Mouse (Mus musculus): Measurements from ENCODE around the gene Fut7. TPM values are rescaled to one million over a fixed set of nuclear protein-coding genes. Genes with fewer than 3 reads are reported as not detected.

Fut7 gene
- polyA plus RNA-seq, 1 experiment from 2014 or later = not detected

DNA sequence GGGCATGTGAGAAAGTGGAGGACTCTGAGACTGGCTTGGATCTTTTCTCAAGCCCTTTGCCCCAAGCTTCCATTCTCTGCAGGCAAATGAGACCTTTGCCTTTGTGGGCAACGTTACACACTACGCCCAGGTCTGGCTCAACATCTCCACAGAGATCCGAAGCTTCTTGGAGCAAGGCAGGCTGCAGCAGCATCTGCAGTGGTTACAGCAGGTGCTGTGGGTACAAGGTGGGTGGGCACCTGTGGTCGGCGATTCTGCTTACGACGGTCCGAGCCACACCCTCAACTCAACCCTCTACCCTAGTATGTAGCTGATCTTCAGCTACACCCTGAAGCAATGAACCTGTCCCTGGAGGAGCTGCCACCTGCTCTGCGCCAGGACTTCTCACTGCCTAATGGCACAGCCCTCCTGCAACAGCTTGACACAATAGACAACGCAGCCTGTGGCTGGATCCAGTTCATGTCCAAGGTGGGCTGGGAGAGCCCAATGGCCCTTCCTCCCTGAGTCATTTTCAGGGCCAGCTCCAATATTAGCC, 13.3 kb downstream of the Fut7 start:
- no peaks in the 10 kb centered on the region for H3K27me3 ChIP-seq (ENCODE audit: control insufficient read depth, insufficient read depth, low read length)
- ATAC-seq (ENCODE audit: insufficient number of reproducible peaks, low FRiP score, low TSS enrichment, low read depth) = no peak
- H3K9ac ChIP-seq (ENCODE audit: low read length) = no peak overlapping the region
- 86% methylated on average over 10 of the region's 10 CpGs for WGBS
- no peak overlapping the region for H3K27ac ChIP-seq (replicated peaks; ENCODE audit: low read depth, low read length)
- DNase-seq (ENCODE audit: low spot score) = no peak
- no peak overlapping the region for H3K4me3 ChIP-seq (ENCODE audit: low read depth, low read length)
- no peaks in the 10 kb centered on the region for H3K4me1 ChIP-seq (ENCODE audit: control insufficient read depth, insufficient read depth, low read length)
- no peaks in the 10 kb centered on the region for H3K9me3 ChIP-seq (ENCODE audit: control insufficient read depth, low read length)
- H3K4me2 ChIP-seq (ENCODE audit: low read depth, severe bottlenecking) = no peak overlapping the region
- no peaks in the 10 kb centered on the region; the same call in 1 of the 2 replicates for H3K36me3 ChIP-seq (ENCODE audit: control insufficient read depth, insufficient read depth, low read length)

GRCm38 (mm10) chr2:25441067-25441466, 18.0 kb downstream of the Fut7 start:
- Histone ChIP-seq H3K9me3 (ENCODE audit: control insufficient read depth, low read length) (no peaks in the 10 kb centered on the region), H3K36me3 (ENCODE audit: control insufficient read depth, insufficient read depth, low read length) (no peaks in the 10 kb centered on the region; the same call in 1 of the 2 replicates), H3K27me3 (ENCODE audit: control insufficient read depth, insufficient read depth, low read length) (no peaks in the 10 kb centered on the region), H3K9ac (ENCODE audit: low read length) (no peak overlapping the region), H3K4me1 (ENCODE audit: control insufficient read depth, insufficient read depth, low read length) (no peaks in the 10 kb centered on the region), H3K4me3 (ENCODE audit: low read depth, low read length) (no peak overlapping the region), H3K4me2 (ENCODE audit: low read depth, severe bottlenecking) (no peak overlapping the region), H3K27ac (replicated peaks; ENCODE audit: low read depth, low read length) (no peak overlapping the region)
- WGBS = 89% methylated on average over 20 of the region's 20 CpGs
- DNase-seq (ENCODE audit: low spot score) = no peak
- ATAC-seq (ENCODE audit: insufficient number of reproducible peaks, low FRiP score, low TSS enrichment, low read depth) = no peak

DNA sequence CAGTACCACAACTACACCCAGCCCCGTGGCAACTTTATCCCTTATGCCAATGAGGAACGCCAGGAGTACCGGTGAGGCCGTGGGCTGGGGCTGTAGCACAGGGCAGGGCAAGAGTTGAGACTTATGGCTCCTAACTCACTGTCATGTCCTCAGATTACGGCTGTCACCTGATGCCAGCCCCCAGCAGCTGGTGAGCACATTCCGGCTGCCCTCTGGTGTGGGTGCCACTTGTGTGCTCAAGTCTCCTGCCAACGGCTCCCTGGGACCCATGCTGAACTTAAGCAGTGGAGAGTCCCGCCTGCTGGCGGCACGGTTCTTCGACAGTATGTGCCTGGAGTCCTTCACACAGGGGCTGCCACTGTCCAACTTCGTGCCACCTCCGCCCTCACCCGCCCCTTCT, 19.6 kb downstream of the Fut7 start:
- Histone ChIP-seq H3K4me3 (ENCODE audit: low read depth, low read length) (no peak overlapping the region), H3K4me2 (ENCODE audit: low read depth, severe bottlenecking) (no peak overlapping the region), H3K9me3 (ENCODE audit: control insufficient read depth, low read length) (no peaks in the 10 kb centered on the region), H3K9ac (ENCODE audit: low read length) (no peak overlapping the region), H3K4me1 (ENCODE audit: control insufficient read depth, insufficient read depth, low read length) (no peaks in the 10 kb centered on the region), H3K36me3 (ENCODE audit: control insufficient read depth, insufficient read depth, low read length) (no peaks in the 10 kb centered on the region; the same call in 1 of the 2 replicates), H3K27ac (replicated peaks; ENCODE audit: low read depth, low read length) (no peak overlapping the region), H3K27me3 (ENCODE audit: control insufficient read depth, insufficient read depth, low read length) (no peaks in the 10 kb centered on the region)
- 89% methylated on average over 14 of the region's 14 CpGs for WGBS
- DNase-seq (ENCODE audit: low spot score) (no peak), ATAC-seq (ENCODE audit: insufficient number of reproducible peaks, low FRiP score, low TSS enrichment, low read depth) (no peak)

DNA sequence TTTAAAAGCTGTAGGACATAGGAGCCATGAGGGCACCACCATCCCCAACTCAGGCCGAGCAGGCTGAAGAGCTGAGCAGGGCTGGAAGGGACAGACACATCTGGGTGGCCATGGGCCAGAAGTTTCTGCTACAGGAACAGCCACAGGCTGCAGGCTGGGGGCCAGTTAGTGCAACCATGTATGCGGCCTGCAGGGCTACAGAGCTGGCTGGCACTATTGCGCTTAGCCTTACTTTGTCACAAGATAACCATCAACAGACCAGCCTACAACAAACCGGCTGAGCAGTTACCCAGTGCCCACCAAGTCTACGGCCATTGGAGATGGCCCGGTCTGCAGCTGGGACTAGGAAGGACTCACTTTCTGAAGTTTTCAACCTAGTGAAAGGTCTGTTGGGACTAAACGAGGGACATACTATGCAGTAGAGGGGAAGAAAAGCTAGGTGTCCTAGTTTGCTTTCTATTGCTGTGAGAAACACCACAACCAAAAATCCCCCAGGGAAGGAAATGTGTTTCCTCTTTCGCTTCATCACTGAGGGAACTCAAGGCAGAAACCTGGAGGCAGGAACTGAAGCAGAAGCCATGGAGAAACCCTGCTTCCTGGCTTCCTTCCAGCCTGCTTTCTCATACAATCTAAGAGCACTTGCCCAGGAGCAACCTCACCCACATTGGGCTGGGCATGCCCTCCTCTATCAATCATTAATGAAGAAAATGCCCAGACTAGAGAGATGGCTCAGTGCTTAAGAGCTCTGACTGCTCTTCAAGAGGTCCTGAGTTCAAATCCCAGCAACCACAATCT, 28.0 kb downstream of the Fut7 start:
- no peak for DNase-seq (ENCODE audit: low spot score)
- no peak overlapping the region for H3K4me2 ChIP-seq (ENCODE audit: low read depth, severe bottlenecking)
- H3K4me3 ChIP-seq (ENCODE audit: low read depth, low read length) = no peak overlapping the region
- no peak overlapping the region for H3K27ac ChIP-seq (replicated peaks; ENCODE audit: low read depth, low read length)
- H3K4me1 ChIP-seq (ENCODE audit: control insufficient read depth, insufficient read depth, low read length) = no peaks in the 10 kb centered on the region
- no peak overlapping the region for H3K9ac ChIP-seq (ENCODE audit: low read length)
- ATAC-seq (ENCODE audit: insufficient number of reproducible peaks, low FRiP score, low TSS enrichment, low read depth) = no peak
- WGBS = 87% methylated on average over 8 of the region's 8 CpGs
- H3K36me3 ChIP-seq (ENCODE audit: control insufficient read depth, insufficient read depth, low read length) = no peaks in the 10 kb centered on the region
- no peaks in the 10 kb centered on the region for H3K9me3 ChIP-seq (ENCODE audit: control insufficient read depth, low read length)
- no peaks in the 10 kb centered on the region for H3K27me3 ChIP-seq (ENCODE audit: control insufficient read depth, insufficient read depth, low read length)

- ATAC-seq (ENCODE audit: insufficient number of reproducible peaks, low FRiP score, low TSS enrichment, low read depth) (no peak), DNase-seq (ENCODE audit: low spot score) (no peak)
- WGBS = 59% methylated on average over 1 of the region's 1 CpGs
- Histone ChIP-seq H3K36me3 (ENCODE audit: control insufficient read depth, insufficient read depth, low read length) (no peaks in the 10 kb centered on the region), H3K4me2 (ENCODE audit: low read depth, severe bottlenecking) (no peak overlapping the region), H3K9me3 (ENCODE audit: control insufficient read depth, low read length) (no peaks in the 10 kb centered on the region), H3K4me3 (ENCODE audit: low read depth, low read length) (no peak overlapping the region), H3K27ac (replicated peaks; ENCODE audit: low read depth, low read length) (no peak overlapping the region), H3K27me3 (ENCODE audit: control insufficient read depth, insufficient read depth, low read length) (no peaks in the 10 kb centered on the region), H3K4me1 (ENCODE audit: control insufficient read depth, insufficient read depth, low read length) (no peaks in the 10 kb centered on the region), H3K9ac (ENCODE audit: low read length) (no peak overlapping the region)
These were observed 29.9 kb downstream of the Fut7 start for GRCm38 (mm10) chr2:25452951-25453350.

DNA sequence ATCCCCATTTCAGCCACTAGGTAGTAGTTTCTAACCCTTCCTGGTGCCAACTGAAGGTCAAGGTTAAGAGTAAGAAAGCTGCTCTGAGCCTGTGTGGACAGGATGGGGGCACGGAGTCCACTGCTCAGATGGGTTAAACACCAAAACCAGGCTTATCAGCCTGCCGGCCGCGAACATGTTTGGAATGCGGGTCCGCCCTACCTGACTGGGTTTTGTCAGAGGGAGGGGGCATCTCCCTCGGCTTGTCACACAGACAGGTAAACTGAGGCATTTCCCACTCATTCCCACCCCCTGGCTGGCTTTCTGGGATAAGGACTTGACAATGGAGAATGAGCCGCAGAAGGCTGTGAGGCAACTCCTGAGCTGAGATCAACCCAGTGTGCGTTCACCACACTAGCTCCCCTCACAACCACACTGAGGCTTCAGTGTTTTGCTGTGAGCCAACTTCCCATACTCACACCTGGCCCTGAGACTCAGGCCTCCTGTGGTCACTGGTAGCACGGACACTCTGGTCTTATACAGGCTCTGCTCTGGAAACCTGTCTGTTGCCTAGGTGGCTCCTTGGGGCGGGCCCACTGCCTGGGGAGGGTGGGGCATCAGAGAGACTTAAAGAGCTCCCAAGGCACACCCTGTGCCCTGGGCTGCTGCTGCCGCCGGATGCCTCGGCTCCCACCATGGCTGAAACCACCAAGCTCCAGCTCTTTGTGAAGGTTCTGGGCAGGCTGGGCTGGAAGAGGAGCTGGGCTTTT, 33.3 kb downstream of the Fut7 start, which contains the start of gene Clic3:
Gene Clic3, plus strand, starts transcription at position 634 of the 749 bp plus-strand sequence.
- Histone ChIP-seq H3K36me3 (ENCODE audit: control insufficient read depth, insufficient read depth, low read length) (no peaks in the 10 kb centered on the region; the same call in 1 of the 2 replicates), H3K4me3 (ENCODE audit: low read depth, low read length) (no peak within 1 kb of the TSS), H3K4me2 (ENCODE audit: low read depth, severe bottlenecking) (no peak within 1 kb of the TSS), H3K27ac (replicated peaks; ENCODE audit: low read depth, low read length) (no peak within 1 kb of the TSS), H3K27me3 (ENCODE audit: control insufficient read depth, insufficient read depth, low read length) (no peaks in the 10 kb centered on the region), H3K9me3 (ENCODE audit: control insufficient read depth, low read length) (no peaks in the 10 kb centered on the region), H3K9ac (ENCODE audit: low read length) (no peak within 1 kb of the TSS), H3K4me1 (ENCODE audit: control insufficient read depth, insufficient read depth, low read length) (peaks cover 4% of the 10 kb centered on the region)
- no peak for ATAC-seq (ENCODE audit: insufficient number of reproducible peaks, low FRiP score, low TSS enrichment, low read depth)
- 57% methylated on average over 14 of the region's 14 CpGs for WGBS
- no peak for DNase-seq (ENCODE audit: low spot score)

- DNase-seq (ENCODE audit: low spot score) = no peak
- Histone ChIP-seq H3K9me3 (ENCODE audit: control insufficient read depth, low read length) (no peaks in the 10 kb centered on the region), H3K4me2 (ENCODE audit: low read depth, severe bottlenecking) (no peak overlapping the region), H3K9ac (ENCODE audit: low read length) (no peak overlapping the region), H3K36me3 (ENCODE audit: control insufficient read depth, insufficient read depth, low read length) (no peaks in the 10 kb centered on the region; the same call in 1 of the 2 replicates), H3K4me1 (ENCODE audit: control insufficient read depth, insufficient read depth, low read length) (peaks cover 4% of the 10 kb centered on the region), H3K27ac (replicated peaks; ENCODE audit: low read depth, low read length) (no peak overlapping the region), H3K4me3 (ENCODE audit: low read depth, low read length) (no peak overlapping the region), H3K27me3 (ENCODE audit: control insufficient read depth, insufficient read depth, low read length) (no peaks in the 10 kb centered on the region)
- ATAC-seq (ENCODE audit: insufficient number of reproducible peaks, low FRiP score, low TSS enrichment, low read depth) = no peak
- WGBS = 86% methylated on average over 9 of the region's 9 CpGs
These were observed 34.2 kb downstream of the Fut7 start for GRCm38 (mm10) chr2:25457022-25457896.

DNA sequence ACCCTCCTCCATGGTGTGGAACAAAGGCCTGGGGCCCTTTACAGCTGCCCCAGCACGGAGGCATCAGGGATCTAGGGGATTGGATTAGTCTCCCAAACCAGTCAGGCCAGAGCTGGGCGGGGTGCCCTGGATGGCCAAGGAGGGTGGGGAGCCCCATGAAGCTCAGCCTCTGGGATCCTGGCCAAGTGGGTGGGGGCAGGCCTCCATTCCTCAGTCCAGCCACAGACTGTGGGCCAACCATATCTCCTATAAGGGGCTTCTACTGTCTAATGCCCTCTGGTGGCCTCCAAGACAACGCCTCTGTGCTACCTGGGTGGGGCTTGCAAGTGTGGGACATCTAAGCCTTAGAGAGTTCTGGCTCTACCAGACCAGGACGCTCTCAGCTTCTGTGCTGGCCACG, 35.8 kb downstream of the Fut7 start:
- no peak for ATAC-seq (ENCODE audit: insufficient number of reproducible peaks, low FRiP score, low TSS enrichment, low read depth)
- Histone ChIP-seq H3K9ac (ENCODE audit: low read length) (no peak overlapping the region), H3K27ac (replicated peaks; ENCODE audit: low read depth, low read length) (no peak overlapping the region), H3K4me1 (ENCODE audit: control insufficient read depth, insufficient read depth, low read length) (peaks cover 4% of the 10 kb centered on the region), H3K27me3 (ENCODE audit: control insufficient read depth, insufficient read depth, low read length) (no peaks in the 10 kb centered on the region), H3K9me3 (ENCODE audit: control insufficient read depth, low read length) (no peaks in the 10 kb centered on the region), H3K4me2 (ENCODE audit: low read depth, severe bottlenecking) (no peak overlapping the region), H3K4me3 (ENCODE audit: low read depth, low read length) (no peak overlapping the region), H3K36me3 (ENCODE audit: control insufficient read depth, insufficient read depth, low read length) (no peaks in the 10 kb centered on the region; the same call in 1 of the 2 replicates)
- DNase-seq (ENCODE audit: low spot score) = no peak
- WGBS = 74% methylated on average over 5 of the region's 5 CpGs

Data from limb, embryonic 11.5 days (tissue).